ENCODE assay signal across 7 mouse cellular contexts in the genomic region with DNA sequence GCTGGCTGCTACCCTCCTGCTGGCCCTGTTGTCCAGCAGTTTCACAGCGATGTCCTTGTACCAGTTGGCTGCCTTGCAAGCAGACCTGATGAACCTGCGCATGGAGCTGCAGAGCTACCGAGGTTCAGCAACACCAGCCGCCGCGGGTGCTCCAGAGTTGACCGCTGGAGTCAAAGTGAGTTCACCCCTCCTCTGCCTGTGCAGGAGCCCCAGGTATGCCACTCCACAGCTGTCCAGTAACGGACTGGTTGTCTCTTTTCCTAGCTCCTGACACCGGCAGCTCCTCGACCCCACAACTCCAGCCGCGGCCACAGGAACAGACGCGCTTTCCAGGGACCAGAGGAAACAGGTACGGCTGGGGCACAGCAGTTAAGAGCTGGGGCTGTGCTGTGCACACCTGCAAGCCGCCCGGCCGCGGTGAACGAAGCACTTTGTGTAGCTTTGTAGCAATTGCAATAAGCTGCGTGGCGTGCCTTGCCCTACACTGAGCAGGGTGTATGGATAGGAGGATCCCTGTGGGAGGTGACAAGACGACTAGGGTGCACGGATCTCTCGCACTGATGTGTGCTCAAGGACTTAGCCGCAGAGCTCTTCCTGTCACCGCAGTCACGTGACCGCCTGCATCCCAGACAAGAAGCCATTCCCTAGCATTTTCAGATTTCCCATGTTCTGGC. TPM values are rescaled to one million over a fixed set of nuclear protein-coding genes. Genes with fewer than 3 reads are reported as not detected.
A peak's percentile ranks its signal among the peaks of the same experiment; 100 is the strongest.
DNase-seq lines count a peak whose midpoint lies in the region; TF ChIP-seq lines count a peak whose summit lies in the region.

No protein-coding gene starts in this region.

- no peaks in the 10 kb centered on the region for H3K9me3 ChIP-seq in E14TG2a.4 (ENCODE audit: low read length)

- intact Hi-C loops in heart, postnatal 14 days (cut with DNase I): no loop called here

- peaks cover 11% of the 10 kb centered on the region; the same call in 1 of the 2 replicates for H3K4me1 ChIP-seq in E14TG2a.4 (replicated peaks; ENCODE audit: low read depth, low read length)

- TF ChIP-seq CTCF in E14TG2a.4 (conservative IDR thresholded peaks at IDR 0.05; ENCODE audit: low read length): no peak

- H3K4me3 ChIP-seq in E14TG2a.4 (replicated peaks; ENCODE audit: low read length): peak overlapping the region; percentile 79

- H3K27me3 ChIP-seq in E14TG2a.4 (ENCODE audit: insufficient read depth, low read length): peaks cover 15% of the 10 kb centered on the region

- no peaks in the 10 kb centered on the region for H3K36me3 ChIP-seq in E14TG2a.4 (ENCODE audit: insufficient read depth, low read length)

- peak; percentile 23 to 35 for DNase-seq in adrenal gland, adult 18-20 months (ENCODE audit: low spot score in 2 of 2)
- DNase-seq in embryo, embryonic 11.5 days (ENCODE audit: low read depth, low spot score): peak; percentile 24
- DNase-seq in heart, postnatal 14 days: peak; percentile 3 to 14
- DNase-seq in layer of hippocampus, adult 9-11 months: peak; percentile 64
- DNase-seq in lung, postnatal 10 days: peak; percentile 13
- DNase-seq in right cerebral cortex, postnatal 25 days: peak; percentile 47

RNA-seq across cellular contexts. Expression of a gene that starts 0.9 kb away (rescaled TPM):
- 10 to 100 TPM in 1 of 2 experiments, 1 to 10 TPM in 1; 3.4 to 10.3 TPM for total RNA-seq in adrenal gland, adult 18-20 months (2021)
- total RNA-seq in heart, postnatal 14 days (2021): 1 to 10 TPM; 4.3 to 4.5 TPM

RNA-seq across cellular contexts. Expression of a gene that starts 29.6 kb away (rescaled TPM):
- 10 to 100 TPM; 18.7 to 22.3 TPM for total RNA-seq in adrenal gland, adult 18-20 months (2021)
- 10 to 100 TPM; 16.4 to 16.6 TPM for total RNA-seq in heart, postnatal 14 days (2021)

RNA-seq across cellular contexts. Expression of a gene that starts 29.6 kb away (rescaled TPM):
- total RNA-seq in adrenal gland, adult 18-20 months (2021): 1 to 10 TPM; 7.8 to 8.4 TPM
- 1 to 10 TPM; 4.9 to 6.0 TPM for total RNA-seq in heart, postnatal 14 days (2021)

Comparison
In these comparisons a context has a peak if more than half of its experiments do, and no peak if none do; other contexts are left out.
1. Peak in every context shown above with its lines: DNase-seq and H3K4me3 ChIP-seq.
2. DNase-seq: peak in every context shown above with its lines; median percentile 64 in layer of hippocampus, adult 9-11 months; 47 in right cerebral cortex, postnatal 25 days; 29 in adrenal gland, adult 18-20 months; 24 in embryo, embryonic 11.5 days; 13 in lung, postnatal 10 days; 8 in heart, postnatal 14 days.